Mouse (Mus musculus) embryonic facial prominence, embryonic 14.5 days (tissue): ENCODE measurements around the gene 4930470P17Rik. TPM values are rescaled to one million over a fixed set of nuclear protein-coding genes. Genes with fewer than 3 reads are reported as not detected.
"Not testable (repeated sequence)": the region's sequence is repeated elsewhere in the genome, so short reads cannot be mapped to it uniquely, and the experiment has no call there.

ENCODE experiments used
- ATAC-seq: fragments of 200-750 bp; cut with Nextera tagmentation; 2 replicates; pipeline ENCODE4 v1.8.0; 2017; ENCODE audit warnings: low read depth, moderate number of reproducible peaks, moderate TSS enrichment
- DNase-seq: peaks from one replicate; pipeline ENCODE4 v3.0.0-alpha.2; 2015; ENCODE audit warnings: low spot score
- H3K27ac ChIP-seq: fragments of 300-500 bp; sonication (generic); replicated peaks from 2 replicates; pipeline ENCODE4 v1.5.1; 2014; ENCODE audit warnings: low read depth, mild to moderate bottlenecking, low read length, moderate library complexity
- H3K27me3 ChIP-seq: fragments of 300-500 bp; sonication (generic); replicated peaks from 2 replicates; pipeline ENCODE4 v1.6.1; 2014; ENCODE audit warnings: low read length; ENCODE audit not compliant: control insufficient read depth, insufficient read depth
- H3K36me3 ChIP-seq: fragments of 300-500 bp; sonication (generic); 2 replicates; pipeline ENCODE4 v1.6.1; 2014; ENCODE audit warnings: low read length, mixed read lengths; ENCODE audit not compliant: control insufficient read depth, insufficient read depth
- H3K4me1 ChIP-seq: fragments of 300-500 bp; sonication (generic); 2 replicates; pipeline ENCODE4 v1.6.1; 2014; ENCODE audit warnings: antibody characterized with exemption, low read length; ENCODE audit not compliant: control insufficient read depth, insufficient read depth
- H3K4me2 ChIP-seq: fragments of 300-500 bp; sonication (generic); 2 replicates; pipeline ENCODE4 v1.6.1; 2014; ENCODE audit warnings: low read depth, mild to moderate bottlenecking, low read length, moderate library complexity, mixed read lengths
- H3K4me3 ChIP-seq: fragments of 300-500 bp; sonication (generic); 2 replicates; pipeline ENCODE4 v1.5.1; 2014; ENCODE audit warnings: low read depth, mild to moderate bottlenecking, low read length
- H3K9ac ChIP-seq: fragments of 300-500 bp; sonication (generic); 2 replicates; pipeline ENCODE4 v1.6.1; 2014; ENCODE audit warnings: low read depth, mild to moderate bottlenecking, low read length, moderate library complexity, mixed read lengths
- H3K9me3 ChIP-seq: fragments of 300-500 bp; sonication (generic); 2 replicates; pipeline ENCODE4 v1.6.1; 2016; ENCODE audit warnings: low read length; ENCODE audit not compliant: control insufficient read depth
- WGBS: fragments of 180-500 bp; shearing (Covaris S2); extraction: QIAGEN DNeasy Blood & Tissue Kit; methylation state at CpG from one replicate; pipeline ENCODE4 v1.1.7; 2014; 5-methylcytosine and 5-hydroxymethylcytosine counted together
- polyA plus RNA-seq: library from polyadenylated mRNA; unstranded; fragments of >200 nt; fragmentation: Nextera tagmentation; extraction: Ambion mirVana; gene quantifications from 2 replicates; pipeline ENCODE4 v1.2.1, GENCODE M21; 2014

4930470P17Rik gene
- polyA plus RNA-seq, 1 experiment from 2014 or later = not detected

DNA sequence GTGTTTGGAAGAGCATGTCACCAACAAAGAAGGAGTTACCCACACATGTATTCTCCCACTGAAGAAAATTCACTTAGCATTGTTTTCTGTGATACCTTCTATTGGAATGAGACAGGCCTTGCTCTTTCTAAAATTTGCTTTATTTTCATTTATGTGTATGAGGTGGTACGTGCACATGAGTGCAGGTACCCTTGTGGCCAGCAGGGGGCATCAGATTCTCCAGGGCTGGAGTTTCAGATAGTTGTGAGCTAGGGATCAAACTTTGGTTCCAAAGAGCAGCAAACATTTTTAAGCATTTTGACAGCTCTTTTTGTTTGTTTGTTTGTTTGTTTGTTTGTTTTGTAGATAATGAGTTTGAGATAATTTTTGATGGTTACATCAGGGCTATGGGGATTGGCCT is 29.6 kb upstream of the 4930470P17Rik start:
- Histone ChIP-seq H3K4me2 (no peak overlapping the region), H3K9ac (no peak overlapping the region), H3K9me3 (peaks cover 6% of the 10 kb centered on the region; the same call in 1 of the 2 replicates), H3K36me3 (no peaks in the 10 kb centered on the region), H3K27ac (no peak overlapping the region), H3K4me1 (no peaks in the 10 kb centered on the region), H3K27me3 (no peaks in the 10 kb centered on the region), H3K4me3 (no peak overlapping the region)
- no peak for ATAC-seq
- DNase-seq = no peak
- WGBS = 100% methylated on average over 1 of the region's 1 CpGs

GRCm38 (mm10) chr2:170630553-170630952 is 28.7 kb upstream of the 4930470P17Rik start:
- H3K4me1 ChIP-seq = no peaks in the 10 kb centered on the region
- H3K27ac ChIP-seq = no peak overlapping the region
- H3K36me3 ChIP-seq = no peaks in the 10 kb centered on the region
- no peaks in the 10 kb centered on the region for H3K27me3 ChIP-seq
- H3K4me3 ChIP-seq = no peak overlapping the region
- H3K4me2 ChIP-seq = no peak overlapping the region
- peaks cover 6% of the 10 kb centered on the region; the same call in 1 of the 2 replicates for H3K9me3 ChIP-seq
- no peak for ATAC-seq
- no peak overlapping the region for H3K9ac ChIP-seq
- no peak for DNase-seq
- 83% methylated on average over 11 of the region's 11 CpGs for WGBS

DNA sequence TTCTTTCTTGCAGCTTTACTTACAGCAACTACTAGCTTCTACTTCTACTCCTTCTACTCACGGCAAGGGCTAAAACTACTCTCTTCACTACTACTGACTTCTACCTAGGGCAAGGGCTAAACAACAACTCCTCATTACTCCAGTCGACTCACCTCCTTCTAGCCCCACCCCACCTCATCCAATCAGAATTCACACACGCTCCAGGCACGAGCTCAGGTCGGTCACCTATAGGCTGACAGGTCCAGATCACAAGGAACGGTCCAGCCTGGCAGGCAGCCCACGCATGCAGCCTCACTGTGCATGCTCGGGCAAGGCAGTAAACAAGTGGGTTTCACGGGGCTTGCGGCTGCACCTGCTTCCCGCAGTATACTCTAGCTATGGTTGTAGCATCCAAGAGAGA is 26.2 kb upstream of the 4930470P17Rik start:
- not testable (repeated sequence) for H3K4me3 ChIP-seq, DNase-seq, H3K27ac ChIP-seq, H3K4me2 ChIP-seq, ATAC-seq, H3K27me3 ChIP-seq, H3K36me3 ChIP-seq, H3K4me1 ChIP-seq, H3K9me3 ChIP-seq, H3K9ac ChIP-seq
- WGBS = 85% methylated on average over 11 of the region's 11 CpGs

- not testable (repeated sequence) for H3K4me1 ChIP-seq, H3K27ac ChIP-seq, H3K9me3 ChIP-seq, H3K36me3 ChIP-seq, H3K9ac ChIP-seq, ATAC-seq, DNase-seq, H3K27me3 ChIP-seq, H3K4me2 ChIP-seq, H3K4me3 ChIP-seq
- WGBS = 76% methylated on average over 1 of the region's 1 CpGs
These were observed 22.5 kb upstream of the 4930470P17Rik start for GRCm38 (mm10) chr2:170624201-170624880.

- Histone ChIP-seq H3K36me3 (no peaks in the 10 kb centered on the region), H3K9ac (no peak overlapping the region), H3K27ac (no peak overlapping the region), H3K4me3 (no peak overlapping the region), H3K27me3 (no peaks in the 10 kb centered on the region), H3K9me3 (no peaks in the 10 kb centered on the region), H3K4me2 (no peak overlapping the region), H3K4me1 (no peaks in the 10 kb centered on the region)
- no peak for ATAC-seq
- WGBS = 89% methylated on average over 13 of the region's 13 CpGs
- DNase-seq = no peak
These were observed 21.2 kb upstream of the 4930470P17Rik start for GRCm38 (mm10) chr2:170622985-170623384.

DNA sequence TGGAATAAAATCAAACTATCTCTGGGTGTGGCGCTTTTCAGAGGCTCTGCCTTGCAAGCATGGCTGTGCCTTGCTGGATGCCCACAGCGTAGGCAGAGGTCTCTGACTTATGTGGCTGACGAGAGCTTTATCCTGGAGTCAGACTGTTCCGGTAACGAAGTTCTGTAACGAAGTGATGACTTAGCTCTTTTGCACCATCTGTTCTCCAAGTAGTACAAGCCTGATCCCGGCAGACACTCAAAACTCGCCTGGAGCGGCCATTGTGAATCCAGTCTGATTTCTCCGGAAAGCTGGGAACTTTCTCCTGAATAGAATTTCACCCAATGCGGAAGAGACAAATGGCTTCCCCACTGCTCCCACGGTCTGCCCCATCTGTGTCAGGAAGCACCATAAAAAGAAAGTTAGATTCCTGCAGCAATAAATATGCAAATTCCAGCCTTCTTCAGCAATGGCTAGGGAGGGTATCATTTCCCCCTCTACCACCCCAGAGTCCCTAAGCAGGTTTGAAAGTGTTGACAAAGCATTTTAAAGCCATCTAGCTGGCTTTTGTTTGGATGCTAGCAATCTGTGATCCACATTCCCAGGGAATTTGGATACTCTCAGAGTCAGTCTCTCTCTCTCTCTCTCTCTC is 17.2 kb upstream of the 4930470P17Rik start:
- WGBS = 78% methylated on average over 12 of the region's 12 CpGs
- Histone ChIP-seq H3K36me3 (no peaks in the 10 kb centered on the region), H3K9ac (no peak overlapping the region), H3K4me2 (no peak overlapping the region), H3K27ac (no peak overlapping the region), H3K9me3 (no peaks in the 10 kb centered on the region), H3K4me3 (no peak overlapping the region), H3K27me3 (no peaks in the 10 kb centered on the region), H3K4me1 (no peaks in the 10 kb centered on the region)
- DNase-seq (no peak), ATAC-seq (no peak)

DNA sequence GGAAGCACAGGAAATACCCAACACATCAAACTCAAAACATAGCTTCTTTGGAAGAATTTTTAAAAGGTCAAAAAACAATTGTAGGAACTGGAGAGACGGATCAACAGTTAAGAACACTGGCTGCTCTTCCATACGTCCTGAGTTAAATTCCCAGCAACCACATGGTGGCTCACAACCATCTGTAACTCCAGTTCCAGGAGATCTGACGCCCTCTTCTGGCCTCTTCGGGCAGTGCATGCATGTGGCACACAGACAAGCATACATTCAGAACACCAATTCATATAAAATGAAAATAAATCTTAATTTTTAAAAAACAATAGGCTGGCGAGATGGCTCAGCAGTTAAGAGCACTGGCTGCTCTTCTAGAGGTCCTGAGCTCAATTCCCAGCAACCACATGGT is 10.0 kb upstream of the 4930470P17Rik start:
- not testable (repeated sequence) for H3K36me3 ChIP-seq, H3K4me3 ChIP-seq
- WGBS = 81% methylated on average over 5 of the region's 5 CpGs

DNA sequence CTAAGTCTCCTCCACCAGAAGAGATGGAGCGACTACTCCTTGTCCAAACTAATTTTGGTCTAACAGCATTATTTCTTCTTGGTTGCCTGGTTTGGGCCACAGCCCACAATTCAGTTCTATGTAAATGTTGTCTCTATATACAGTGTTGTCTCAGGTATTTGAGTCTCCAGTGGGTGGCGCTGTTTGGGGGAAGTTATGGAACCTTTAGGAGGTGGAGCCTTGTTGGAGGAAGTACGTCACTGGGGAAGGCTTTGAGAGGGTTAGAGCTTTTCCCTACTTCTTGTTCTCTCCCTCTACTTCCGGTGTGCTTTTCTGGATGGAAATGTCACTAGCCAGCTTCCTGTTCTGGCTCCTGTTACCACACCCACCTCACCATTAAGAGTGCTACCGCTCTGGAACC is 646 bp downstream of the 4930470P17Rik start:
- ATAC-seq = no peak
- WGBS = 75% methylated on average over 5 of the region's 5 CpGs
- 0 out of 2 replicates have a peak, but pooled peaks cover 7% of the 10 kb centered on the region for H3K9me3 ChIP-seq
- H3K9ac ChIP-seq = no peak overlapping the region
- H3K27ac ChIP-seq = no peak overlapping the region
- H3K4me3 ChIP-seq = no peak overlapping the region
- no peak overlapping the region for H3K4me2 ChIP-seq
- DNase-seq = no peak
- H3K36me3 ChIP-seq = no peaks in the 10 kb centered on the region
- no peaks in the 10 kb centered on the region for H3K4me1 ChIP-seq
- H3K27me3 ChIP-seq = no peaks in the 10 kb centered on the region

More for the DNA sequence above, 10.0 kb upstream of the 4930470P17Rik start:
- not testable (repeated sequence) for ATAC-seq, DNase-seq, H3K27me3 ChIP-seq, H3K9ac ChIP-seq, H3K9me3 ChIP-seq, H3K27ac ChIP-seq, H3K4me1 ChIP-seq, H3K4me2 ChIP-seq

DNA sequence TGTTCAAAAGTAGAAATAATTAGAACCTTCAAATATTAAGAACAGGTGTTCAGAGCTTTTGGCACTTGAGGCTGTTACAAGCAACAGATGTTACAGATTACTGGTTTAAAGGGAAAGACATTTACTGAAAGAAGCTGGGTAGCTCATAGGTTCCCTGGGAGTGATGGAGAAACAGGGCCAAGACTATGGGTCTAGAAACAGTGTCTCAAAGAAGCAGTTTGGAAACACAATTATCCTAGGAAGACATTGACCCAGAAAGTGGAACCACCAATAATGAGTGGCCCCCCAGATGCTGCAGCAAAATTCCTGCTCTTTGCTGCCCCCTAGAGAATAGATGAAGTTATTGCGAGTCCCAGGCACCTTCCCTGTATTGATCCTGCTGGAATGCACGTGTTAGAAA is 4.2 kb downstream of the 4930470P17Rik start:
- Histone ChIP-seq H3K27ac (no peak overlapping the region), H3K4me2 (no peak overlapping the region), H3K4me3 (no peak overlapping the region), H3K9ac (no peak overlapping the region), H3K9me3 (no peaks in the 10 kb centered on the region), H3K36me3 (no peaks in the 10 kb centered on the region), H3K27me3 (no peaks in the 10 kb centered on the region), H3K4me1 (no peaks in the 10 kb centered on the region)
- ATAC-seq (no peak), DNase-seq (peak; percentile 36)
- 10% methylated on average over 2 of the region's 2 CpGs for WGBS
